8 mouse cellular contexts compared by ENCODE assay signal in the genomic region with DNA sequence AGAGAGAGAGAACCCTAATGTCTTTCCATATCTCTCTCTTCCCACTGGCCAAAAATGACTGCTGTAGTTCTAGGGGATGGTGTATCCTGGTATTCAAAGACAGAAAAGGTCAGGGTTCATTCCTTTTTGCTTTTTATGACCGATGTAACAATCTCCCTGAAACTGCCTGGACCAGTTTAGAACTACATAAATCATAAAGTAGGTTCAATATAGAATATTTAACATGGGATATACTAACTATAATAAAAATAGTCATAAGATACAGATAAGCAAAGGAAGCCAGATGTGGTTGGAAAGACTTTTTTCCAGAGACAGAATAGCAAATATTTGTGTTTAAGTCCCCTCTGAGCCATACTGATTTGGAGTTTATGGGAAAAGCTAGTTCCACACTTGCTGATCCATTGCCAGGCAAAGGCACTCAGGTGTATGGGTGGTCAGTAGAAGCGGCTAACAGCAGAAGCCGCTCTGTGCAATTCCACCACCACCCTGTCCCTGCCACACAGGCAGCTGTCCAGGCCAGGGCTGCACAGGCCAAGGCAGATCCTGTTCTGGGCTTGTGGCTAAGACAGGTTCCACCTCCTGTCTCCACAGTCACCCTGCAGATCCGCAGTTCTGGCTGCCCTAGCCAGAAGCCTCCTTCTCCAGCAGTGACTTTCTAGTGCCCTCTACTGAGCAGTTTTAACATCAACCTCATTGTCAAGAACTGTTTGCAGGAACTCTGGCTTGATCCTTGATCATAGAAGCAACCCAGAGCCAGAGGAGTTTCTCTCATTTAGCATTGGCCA. TPM values are rescaled to one million over a fixed set of nuclear protein-coding genes. Genes with fewer than 3 reads are reported as not detected.
DNase-seq lines count a peak whose midpoint lies in the region; ATAC-seq lines count a peak whose summit lies in the region.

No protein-coding gene starts in this region.

- no peaks in the 10 kb centered on the region for H3K9me3 ChIP-seq in embryonic facial prominence, embryonic 12.5 days
- H3K9me3 ChIP-seq in heart, embryonic 10.5 days, result no peaks in the 10 kb centered on the region
- H3K9me3 ChIP-seq in limb, embryonic 12.5 days, result no peaks in the 10 kb centered on the region
- H3K9me3 ChIP-seq in neural tube, embryonic 11.5 days (ENCODE audit: control insufficient read depth, low read length), result no peaks in the 10 kb centered on the region

- no peak overlapping the region for H3K27ac ChIP-seq in embryonic facial prominence, embryonic 12.5 days
- no peak overlapping the region for H3K27ac ChIP-seq in heart, embryonic 10.5 days
- H3K27ac ChIP-seq in limb, embryonic 12.5 days, result no peak overlapping the region
- H3K27ac ChIP-seq in neural tube, embryonic 11.5 days (ENCODE audit: low read depth, low read length), result no peak overlapping the region

- no peaks in the 10 kb centered on the region for H3K36me3 ChIP-seq in embryonic facial prominence, embryonic 12.5 days
- H3K36me3 ChIP-seq in heart, embryonic 10.5 days, result no peaks in the 10 kb centered on the region
- H3K36me3 ChIP-seq in limb, embryonic 12.5 days, result no peaks in the 10 kb centered on the region
- H3K36me3 ChIP-seq in neural tube, embryonic 11.5 days (ENCODE audit: control insufficient read depth, insufficient read depth, low read length), result no peaks in the 10 kb centered on the region

- no peak overlapping the region for H3K4me3 ChIP-seq in embryonic facial prominence, embryonic 12.5 days
- no peak overlapping the region for H3K4me3 ChIP-seq in heart, embryonic 10.5 days
- H3K4me3 ChIP-seq in limb, embryonic 12.5 days (replicated peaks), result no peak overlapping the region
- no peak overlapping the region for H3K4me3 ChIP-seq in neural tube, embryonic 11.5 days (ENCODE audit: low read depth, low read length)

- no peak overlapping the region for H3K9ac ChIP-seq in embryonic facial prominence, embryonic 12.5 days
- H3K9ac ChIP-seq in limb, embryonic 12.5 days (replicated peaks), result no peak overlapping the region
- no peak overlapping the region for H3K9ac ChIP-seq in neural tube, embryonic 11.5 days (ENCODE audit: low read length)

- 0 out of 2 replicates have a peak, but pooled peaks cover 2% of the 10 kb centered on the region for H3K4me1 ChIP-seq in embryonic facial prominence, embryonic 12.5 days
- 0 out of 2 replicates have a peak, but pooled peaks cover 2% of the 10 kb centered on the region for H3K4me1 ChIP-seq in heart, embryonic 10.5 days
- H3K4me1 ChIP-seq in limb, embryonic 12.5 days (replicated peaks), result peaks cover 10% of the 10 kb centered on the region
- 0 out of 2 replicates have a peak, but pooled peaks cover 2% of the 10 kb centered on the region for H3K4me1 ChIP-seq in neural tube, embryonic 11.5 days (ENCODE audit: control insufficient read depth, insufficient read depth, low read length)

- H3K27me3 ChIP-seq in embryonic facial prominence, embryonic 12.5 days, result no peaks in the 10 kb centered on the region
- no peaks in the 10 kb centered on the region for H3K27me3 ChIP-seq in heart, embryonic 10.5 days (ENCODE audit: insufficient read depth, poor library complexity, severe bottlenecking)
- peaks cover 24% of the 10 kb centered on the region; the same call in 1 of the 2 replicates for H3K27me3 ChIP-seq in limb, embryonic 12.5 days
- H3K27me3 ChIP-seq in neural tube, embryonic 11.5 days (ENCODE audit: control insufficient read depth, insufficient read depth, low read length), result no peaks in the 10 kb centered on the region

- H3K4me2 ChIP-seq in embryonic facial prominence, embryonic 12.5 days (replicated peaks), result no peak overlapping the region
- no peak overlapping the region for H3K4me2 ChIP-seq in limb, embryonic 12.5 days
- no peak overlapping the region for H3K4me2 ChIP-seq in neural tube, embryonic 11.5 days (ENCODE audit: low read depth)

- ATAC-seq in embryonic facial prominence, embryonic 12.5 days (ENCODE audit: insufficient number of reproducible peaks, insufficient read depth, low FRiP score, low TSS enrichment), result peak; percentile 84
- peak; percentile 82 for ATAC-seq in limb, embryonic 12.5 days (ENCODE audit: insufficient number of reproducible peaks, insufficient read depth, low FRiP score, low TSS enrichment, low read depth)
- peak; percentile 67 for ATAC-seq in neural tube, embryonic 11.5 days (ENCODE audit: insufficient read depth, low FRiP score, low TSS enrichment)

- peak; percentile 77 for DNase-seq in 416B (ENCODE audit: low read depth)
- peak; percentile 5 for DNase-seq in adrenal gland, adult 8-10 months
- peak; percentile 87 for DNase-seq in heart, embryonic 10.5 days (ENCODE audit: low spot score)
- peak; percentile 39 for DNase-seq in kidney, adult 9 months
- peak; percentile 51 for DNase-seq in neural tube, embryonic 11.5 days (ENCODE audit: low spot score)
- peak; percentile 37 for DNase-seq in urinary bladder, adult 2 months (ENCODE audit: low spot score)

- WGBS in embryonic facial prominence, embryonic 12.5 days, result 34% methylated on average over 4 of the region's 4 CpGs
- 44% methylated on average over 4 of the region's 4 CpGs for WGBS in heart, embryonic 10.5 days
- WGBS in limb, embryonic 12.5 days, result 30% methylated on average over 4 of the region's 4 CpGs
- WGBS in neural tube, embryonic 11.5 days, result 53% methylated on average over 4 of the region's 4 CpGs

RNA-seq across cellular contexts. Expression of gene 4930453N24Rik, which starts 47.5 kb away (rescaled TPM):
- total RNA-seq in adrenal gland, adult 8-10 months (2022), result 10 to 100 TPM; 24.3 to 36.3 (median 27.4) TPM
- polyA plus RNA-seq in embryonic facial prominence, embryonic 12.5 days (2016; fragmentation: Nextera tagmentation; extraction: Ambion mirVana), result 27.7 and 28.9 TPM in 2 replicates
- 18.3 and 18.9 TPM in 2 replicates for polyA plus RNA-seq in heart, embryonic 10.5 days (2016; fragmentation: Nextera tagmentation; extraction: Ambion mirVana)
- 30.1 and 33.7 TPM in 2 replicates for polyA plus RNA-seq in limb, embryonic 12.5 days (2016; fragmentation: Nextera tagmentation; extraction: Ambion mirVana)
- 33.8 and 36.7 TPM in 2 replicates for polyA plus RNA-seq in neural tube, embryonic 11.5 days (2014; fragmentation: Nextera tagmentation; extraction: Ambion mirVana)
- 20.6 and 21.3 TPM in 2 replicates for polyA plus RNA-seq in urinary bladder, adult 2 months (2012; rRNA removed)

Comparison
In these comparisons a context has a peak if more than half of its experiments do, and no peak if none do; other contexts are left out.
1. DNase-seq: peak in every context shown above with its lines; median percentile 87 in heart, embryonic 10.5 days; 77 in 416B; 51 in neural tube, embryonic 11.5 days; 39 in kidney, adult 9 months; 37 in urinary bladder, adult 2 months; 5 in adrenal gland, adult 8-10 months.